Mouse (Mus musculus): ENCODE results near the gene Tnxb.
"Not testable (repeated sequence)": the region's sequence is repeated elsewhere in the genome, so short reads cannot be mapped to it uniquely, and the experiment has no call there.

The Tnxb gene

GRCm38 (mm10) chr17:34743719-34744118, 73.4 kb downstream of the Tnxb start, which contains the start of gene C4b:
Gene C4b, minus strand, starts transcription at chr17:34743882.
- DNase-seq: no peak

GRCm38 (mm10) chr17:34744206-34744605, 73.9 kb downstream of the Tnxb start:
- no peak for DNase-seq

GRCm38 (mm10) chr17:34744611-34745010, 74.3 kb downstream of the Tnxb start:
- not testable (repeated sequence) for DNase-seq

GRCm38 (mm10) chr17:34745166-34745565, 74.8 kb downstream of the Tnxb start:
- not testable (repeated sequence) for DNase-seq

- no peak for DNase-seq
Observed at GRCm38 (mm10) chr17:34746531-34746930, 76.2 kb downstream of the Tnxb start.

GRCm38 (mm10) chr17:34761471-34761870, 91.1 kb downstream of the Tnxb start:
- no peak for DNase-seq
